Mouse (Mus musculus): ENCODE data around the gene Snx33. TPM values are rescaled to one million over a fixed set of nuclear protein-coding genes. Genes with fewer than 3 reads are reported as not detected.

The Snx33 gene
- polyA plus RNA-seq, 1 experiment from 2014 or later = 1.8 TPM

- peaks cover 4% of the 10 kb centered on the region; the same call in 1 of the 2 replicates for H3K4me1 ChIP-seq (ENCODE audit: insufficient read depth)
- no peak for DNase-seq
- H3K4me2 ChIP-seq (ENCODE audit: low read depth, low read length) = no peak overlapping the region
- ATAC-seq = no peak
- H3K9ac ChIP-seq (replicated peaks) = no peak overlapping the region
- H3K36me3 ChIP-seq (replicated peaks; ENCODE audit: insufficient read depth, low read length) = no peaks in the 10 kb centered on the region
- WGBS (ENCODE audit: insufficient replicate concordance) = 58% methylated on average over 11 of the region's 11 CpGs
- TF ChIP-seq EP300 (IDR thresholded peaks at IDR 0.05; ENCODE audit: low read depth) (no peak), CTCF (IDR thresholded peaks at IDR 0.05; ENCODE audit: low read depth) (no peak)
- no peak overlapping the region for H3K27ac ChIP-seq (ENCODE audit: low read depth)
- H3K27me3 ChIP-seq (ENCODE audit: insufficient read depth, low read length) = no peaks in the 10 kb centered on the region
- H3K4me3 ChIP-seq (ENCODE audit: low read depth, low read length) = no peak overlapping the region
- H3K9me3 ChIP-seq (ENCODE audit: low read length) = no peaks in the 10 kb centered on the region
These were observed 37.5 kb downstream of the Snx33 start for GRCm38 (mm10) chr9:56890522-56891250.

GRCm38 (mm10) chr9:56889817-56890216 lies 38.4 kb downstream of the Snx33 start:
- H3K27me3 ChIP-seq (ENCODE audit: insufficient read depth, low read length) = no peaks in the 10 kb centered on the region
- DNase-seq (peak; percentile 66), ATAC-seq (peak; percentile 59)
- H3K9me3 ChIP-seq (ENCODE audit: low read length) = no peaks in the 10 kb centered on the region
- H3K4me2 ChIP-seq (ENCODE audit: low read depth, low read length) = no peak overlapping the region; the same call in 1 of the 2 replicates
- H3K4me3 ChIP-seq (ENCODE audit: low read depth, low read length) = no peak overlapping the region
- peaks cover 4% of the 10 kb centered on the region; the same call in 1 of the 2 replicates for H3K4me1 ChIP-seq (ENCODE audit: insufficient read depth)
- 11% methylated on average over 14 of the region's 14 CpGs for WGBS (ENCODE audit: insufficient replicate concordance)
- peak; percentile 91 for TF ChIP-seq CTCF (IDR thresholded peaks at IDR 0.05; ENCODE audit: low read depth)
- no peak for TF ChIP-seq EP300 (IDR thresholded peaks at IDR 0.05; ENCODE audit: low read depth)
- no peaks in the 10 kb centered on the region for H3K36me3 ChIP-seq (replicated peaks; ENCODE audit: insufficient read depth, low read length)
- H3K9ac ChIP-seq (replicated peaks) = no peak overlapping the region
- no peak overlapping the region for H3K27ac ChIP-seq (ENCODE audit: low read depth)

GRCm38 (mm10) chr9:56887581-56887980 lies 40.6 kb downstream of the Snx33 start:
- no peak overlapping the region for H3K4me2 ChIP-seq (ENCODE audit: low read depth, low read length)
- TF ChIP-seq EP300 (IDR thresholded peaks at IDR 0.05; ENCODE audit: low read depth) (no peak), CTCF (IDR thresholded peaks at IDR 0.05; ENCODE audit: low read depth) (no peak)
- DNase-seq (no peak), ATAC-seq (no peak)
- no peak overlapping the region for H3K9ac ChIP-seq (replicated peaks)
- no peak overlapping the region for H3K27ac ChIP-seq (ENCODE audit: low read depth)
- H3K36me3 ChIP-seq (replicated peaks; ENCODE audit: insufficient read depth, low read length) = no peaks in the 10 kb centered on the region
- H3K4me3 ChIP-seq (ENCODE audit: low read depth, low read length) = no peak overlapping the region
- H3K4me1 ChIP-seq (ENCODE audit: insufficient read depth) = peaks cover 4% of the 10 kb centered on the region; the same call in 1 of the 2 replicates
- 81% methylated on average over 16 of the region's 16 CpGs for WGBS (ENCODE audit: insufficient replicate concordance)
- H3K9me3 ChIP-seq (ENCODE audit: low read length) = no peaks in the 10 kb centered on the region
- no peaks in the 10 kb centered on the region for H3K27me3 ChIP-seq (ENCODE audit: insufficient read depth, low read length)

- WGBS (ENCODE audit: insufficient replicate concordance) = 86% methylated on average over 15 of the region's 15 CpGs
- no peak overlapping the region for H3K4me3 ChIP-seq (ENCODE audit: low read depth, low read length)
- peaks cover under 1% of the 10 kb centered on the region; the same call in 1 of the 2 replicates for H3K4me1 ChIP-seq (ENCODE audit: insufficient read depth)
These were observed 41.6 kb downstream of the Snx33 start for GRCm38 (mm10) chr9:56886601-56887000.

GRCm38 (mm10) chr9:56886113-56886512 lies 42.1 kb downstream of the Snx33 start:
- no peak overlapping the region for H3K9ac ChIP-seq (replicated peaks)
- 53% methylated on average over 13 of the region's 13 CpGs for WGBS (ENCODE audit: insufficient replicate concordance)
- no peak for ATAC-seq

More at GRCm38 (mm10) chr9:56886601-56887000, 41.6 kb downstream of the Snx33 start:
- TF ChIP-seq CTCF (IDR thresholded peaks at IDR 0.05; ENCODE audit: low read depth) = no peak
- TF ChIP-seq EP300 (IDR thresholded peaks at IDR 0.05; ENCODE audit: low read depth) = no peak
- Histone ChIP-seq H3K27ac (ENCODE audit: low read depth) (no peak overlapping the region), H3K9me3 (ENCODE audit: low read length) (no peaks in the 10 kb centered on the region), H3K27me3 (ENCODE audit: insufficient read depth, low read length) (no peaks in the 10 kb centered on the region), H3K4me2 (ENCODE audit: low read depth, low read length) (no peak overlapping the region), H3K9ac (replicated peaks) (no peak overlapping the region), H3K36me3 (replicated peaks; ENCODE audit: insufficient read depth, low read length) (no peaks in the 10 kb centered on the region)
- ATAC-seq (no peak), DNase-seq (no peak)

GRCm38 (mm10) chr9:56884328-56884727 lies 43.8 kb downstream of the Snx33 start:
- H3K9ac ChIP-seq (replicated peaks) = no peak overlapping the region
- no peaks in the 10 kb centered on the region for H3K27me3 ChIP-seq (ENCODE audit: insufficient read depth, low read length)
- no peak for ATAC-seq
- H3K4me1 ChIP-seq (ENCODE audit: insufficient read depth) = no peaks in the 10 kb centered on the region
- WGBS (ENCODE audit: insufficient replicate concordance) = 74% methylated on average over 4 of the region's 4 CpGs
- no peak overlapping the region for H3K27ac ChIP-seq (ENCODE audit: low read depth)
- H3K9me3 ChIP-seq (ENCODE audit: low read length) = no peaks in the 10 kb centered on the region
- no peak overlapping the region for H3K4me2 ChIP-seq (ENCODE audit: low read depth, low read length)
- no peak for DNase-seq
- H3K4me3 ChIP-seq (ENCODE audit: low read depth, low read length) = no peak overlapping the region
- TF ChIP-seq EP300 (IDR thresholded peaks at IDR 0.05; ENCODE audit: low read depth) (no peak), CTCF (IDR thresholded peaks at IDR 0.05; ENCODE audit: low read depth) (no peak)
- H3K36me3 ChIP-seq (replicated peaks; ENCODE audit: insufficient read depth, low read length) = no peaks in the 10 kb centered on the region

More at GRCm38 (mm10) chr9:56886113-56886512, 42.1 kb downstream of the Snx33 start:
- no peaks in the 10 kb centered on the region for H3K4me1 ChIP-seq (ENCODE audit: insufficient read depth)
- no peak for DNase-seq
- no peak overlapping the region for H3K27ac ChIP-seq (ENCODE audit: low read depth)
- H3K27me3 ChIP-seq (ENCODE audit: insufficient read depth, low read length) = no peaks in the 10 kb centered on the region
- H3K36me3 ChIP-seq (replicated peaks; ENCODE audit: insufficient read depth, low read length) = no peaks in the 10 kb centered on the region
- TF ChIP-seq EP300 (IDR thresholded peaks at IDR 0.05; ENCODE audit: low read depth) (no peak), CTCF (IDR thresholded peaks at IDR 0.05; ENCODE audit: low read depth) (peak; percentile 53)
- no peak overlapping the region for H3K4me3 ChIP-seq (ENCODE audit: low read depth, low read length)
- no peaks in the 10 kb centered on the region for H3K9me3 ChIP-seq (ENCODE audit: low read length)
- H3K4me2 ChIP-seq (ENCODE audit: low read depth, low read length) = no peak overlapping the region
